In the genomic region with DNA sequence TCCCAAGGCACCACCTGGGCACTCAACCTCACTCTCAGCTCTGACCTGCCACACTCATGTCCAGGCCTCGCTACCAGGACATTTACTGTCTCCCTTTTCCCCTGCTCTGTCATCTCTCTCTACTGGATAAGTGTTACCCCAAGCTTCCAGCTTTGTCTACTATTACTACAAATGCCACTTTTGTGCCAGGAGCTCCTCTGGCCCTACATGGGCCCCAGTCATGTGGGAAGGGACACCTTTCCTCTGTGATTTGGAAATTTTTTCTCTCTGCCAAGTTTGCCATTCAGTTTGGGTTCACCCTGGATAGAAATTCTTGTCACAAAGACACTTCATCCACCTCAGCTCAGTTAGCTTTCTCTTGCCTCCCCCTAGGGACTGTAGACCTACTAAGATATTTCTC, we compare ENCODE assay signal across 15 mouse cellular contexts. TPM values are rescaled to one million over a fixed set of nuclear protein-coding genes. Genes with fewer than 3 reads are reported as not detected.
"Had no signal": no experiment of that assay in that cellular context is flagged by ENCODE, and none has a peak within 500 bp of the region (broad histone marks: within the 10 kb centered on the region; RNA-seq: fewer than 3 reads in every experiment).

No protein-coding gene starts in this region.

- H3K4me2 ChIP-seq: kidney, embryonic 15.5 days; limb, embryonic 15.5 days; liver, embryonic 13.5 days; neural tube, embryonic 12.5 days; stomach, embryonic 15.5 days had no signal

- H3K36me3 ChIP-seq: kidney, embryonic 15.5 days; limb, embryonic 15.5 days; stomach, embryonic 15.5 days had no signal

- H3K27ac ChIP-seq: kidney, embryonic 15.5 days; limb, embryonic 15.5 days; liver, embryonic 13.5 days; midbrain, embryonic 10.5 days; neural tube, embryonic 12.5 days; stomach, embryonic 15.5 days had no signal

- H3K9ac ChIP-seq: kidney, embryonic 15.5 days; limb, embryonic 15.5 days; liver, embryonic 13.5 days; neural tube, embryonic 12.5 days; stomach, embryonic 15.5 days had no signal

- H3K27me3 ChIP-seq: kidney, embryonic 15.5 days; limb, embryonic 15.5 days; liver, embryonic 13.5 days; neural tube, embryonic 12.5 days; stomach, embryonic 15.5 days had no signal

- H3K9me3 ChIP-seq: kidney, embryonic 15.5 days; limb, embryonic 15.5 days; liver, embryonic 13.5 days; midbrain, embryonic 10.5 days; neural tube, embryonic 12.5 days; stomach, embryonic 15.5 days had no signal

- DNase-seq: kidney, adult 18-20 months; kidney, postnatal 25 days; liver, embryonic 13.5 days; lung, adult 18-20 months; lung, postnatal 4 days; midbrain, embryonic 14.5 days; right cerebral cortex, postnatal 4 days; thymus, postnatal 4 days had no signal

- H3K4me3 ChIP-seq: kidney, embryonic 15.5 days; limb, embryonic 15.5 days; liver, embryonic 13.5 days; midbrain, embryonic 10.5 days; neural tube, embryonic 12.5 days; stomach, embryonic 15.5 days had no signal

RNA-seq across cellular contexts. Expression of a gene that starts 14.6 kb away (rescaled TPM):
- total RNA-seq: megakaryocyte, adult 5-6 weeks; monocyte, adult 5-6 weeks had no signal
